Mouse (Mus musculus): Measurements from ENCODE around the gene Foxo3.

- TF ChIP-seq CTCF (IDR thresholded peaks at IDR 0.05; ENCODE audit: borderline replicate concordance, control insufficient read depth, extremely low read depth, insufficient read depth, low read length, poor library complexity): no peak
- TF ChIP-seq POLR2A (IDR thresholded peaks at IDR 0.05; ENCODE audit: control insufficient read depth, extremely low read depth, insufficient read depth, low read length, poor library complexity): no peak
Observed at GRCm38 (mm10) chr10:42180333-42180732, 96.2 kb downstream of the Foxo3 start.
